Mouse (Mus musculus) heart, embryonic 15.5 days (tissue): ENCODE results near the gene Ctf2. TPM values are rescaled to one million over a fixed set of nuclear protein-coding genes. Genes with fewer than 3 reads are reported as not detected.

Experiments
- ATAC-seq: fragments of 200-750 bp; cut with Nextera tagmentation; replicated peaks from 2 replicates; pipeline ENCODE4 v1.8.0; 2017; ENCODE audit warnings: low read depth, moderate TSS enrichment; ENCODE audit not compliant: insufficient number of reproducible peaks, insufficient read depth, low FRiP score
- H3K27ac ChIP-seq: fragments of 300-500 bp; sonication (generic); 2 replicates; pipeline ENCODE4 v1.5.1; 2015; ENCODE audit warnings: mild to moderate bottlenecking, inconsistent platforms
- H3K27me3 ChIP-seq: fragments of 300-500 bp; sonication (generic); 2 replicates; pipeline ENCODE4 v1.6.1; 2015; ENCODE audit warnings: inconsistent platforms
- H3K36me3 ChIP-seq: fragments of 300-500 bp; sonication (generic); 2 replicates; pipeline ENCODE4 v1.6.1; 2015; ENCODE audit warnings: mild to moderate bottlenecking, inconsistent platforms
- H3K4me1 ChIP-seq: fragments of 300-500 bp; sonication (generic); replicated peaks from 2 replicates; pipeline ENCODE4 v1.6.1; 2015; ENCODE audit warnings: inconsistent platforms
- H3K4me2 ChIP-seq: fragments of 300-500 bp; sonication (generic); 2 replicates; pipeline ENCODE4 v1.6.1; 2015; ENCODE audit warnings: inconsistent platforms, mild to moderate bottlenecking, moderate library complexity
- H3K4me3 ChIP-seq: fragments of 300-500 bp; sonication (generic); 2 replicates; pipeline ENCODE4 v1.5.1; 2015; ENCODE audit warnings: mild to moderate bottlenecking, inconsistent platforms
- H3K9ac ChIP-seq: fragments of 300-500 bp; sonication (generic); 2 replicates; pipeline ENCODE4 v1.6.1; 2015; ENCODE audit warnings: mild to moderate bottlenecking, inconsistent platforms
- H3K9me3 ChIP-seq: fragments of 300-500 bp; sonication (generic); replicated peaks from 2 replicates; pipeline ENCODE4 v1.6.1; 2016; ENCODE audit warnings: inconsistent platforms
- WGBS: fragments of 180-500 bp; shearing (Covaris S2); methylation state at CpG from one replicate; pipeline ENCODE4 v1.1.7; 2015; ENCODE audit warnings: mixed read lengths; 5-methylcytosine and 5-hydroxymethylcytosine counted together
- polyA plus RNA-seq: library from polyadenylated mRNA; unstranded; fragments of >200 nt; fragmentation: Nextera tagmentation; extraction: Ambion mirVana; gene quantifications from 2 replicates; pipeline ENCODE4 v1.2.1, GENCODE M21; 2015

Ctf2 gene
- polyA plus RNA-seq, 1 experiment from 2014 or later = 0.20 TPM

DNA sequence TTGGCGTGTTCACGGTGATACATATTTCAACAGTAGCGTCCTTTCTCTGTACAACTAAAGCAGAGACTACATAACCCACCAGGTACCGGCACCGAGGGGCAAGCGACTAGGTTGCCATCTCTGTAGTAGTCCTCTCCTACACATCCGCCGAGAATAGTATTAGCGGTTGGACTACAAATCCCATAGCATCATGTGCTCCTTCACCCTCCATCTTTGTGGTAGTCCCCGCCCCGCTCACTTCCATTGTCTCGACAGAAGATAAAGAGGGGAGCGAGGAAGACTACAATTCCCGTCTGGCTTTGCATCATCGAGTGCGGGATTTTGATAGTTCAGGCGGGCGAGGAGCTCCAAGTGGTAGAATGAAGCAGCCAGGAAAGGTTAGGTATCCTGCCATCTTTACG, 13.3 kb upstream of the Ctf2 start:
- Histone ChIP-seq H3K4me1 (peaks cover 17% of the 10 kb centered on the region; the same call in 1 of the 2 replicates), H3K27ac (peak overlapping the region; percentile 90)
- WGBS = under 1% methylated on average over 19 of the region's 19 CpGs

DNA sequence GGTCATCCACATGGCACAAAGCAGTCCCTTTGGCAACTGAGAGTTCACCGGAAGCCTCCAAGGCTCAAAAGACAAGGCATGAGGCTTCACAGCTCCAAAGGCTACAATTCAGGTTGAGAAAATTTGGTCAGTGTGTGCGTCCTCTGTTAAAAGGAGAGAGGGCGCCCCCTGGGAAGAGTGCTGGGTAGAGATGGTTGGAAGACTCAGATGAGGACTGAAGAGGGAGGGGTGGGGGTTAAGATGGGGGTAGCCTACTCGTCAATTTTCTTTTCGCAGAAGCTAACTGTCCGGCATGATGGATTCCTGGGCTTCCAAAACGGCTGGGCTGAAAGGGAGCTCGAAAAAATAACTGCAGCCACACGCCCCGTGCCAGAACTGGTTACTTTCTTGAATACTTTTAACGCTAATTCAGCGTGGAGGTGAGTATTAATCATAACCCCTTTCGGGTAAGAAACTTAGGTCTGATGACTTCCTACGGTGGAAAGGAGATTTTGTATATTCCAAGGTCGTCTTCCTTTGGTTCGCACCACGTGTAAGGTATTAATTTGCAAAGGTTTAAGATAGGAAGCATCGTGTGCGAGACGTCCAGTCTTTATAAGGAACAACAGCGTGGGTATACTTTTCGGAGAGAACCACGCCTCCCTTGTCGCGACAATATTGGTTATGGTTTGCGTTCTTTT, 12.5 kb upstream of the Ctf2 start, which contains the start of gene Fbxl19:
Fbxl19 (plus strand) TSS at position 178 of the 680 bp plus-strand sequence.
- peak within 1 kb of the TSS; percentile 82 for H3K4me3 ChIP-seq
- H3K9me3 ChIP-seq = no peaks in the 10 kb centered on the region
- H3K4me1 ChIP-seq = peaks cover 17% of the 10 kb centered on the region; the same call in 1 of the 2 replicates
- H3K27ac ChIP-seq = peak within 1 kb of the TSS; percentile 90
- H3K9ac ChIP-seq = peak within 1 kb of the TSS; percentile 81
- H3K27me3 ChIP-seq = no peaks in the 10 kb centered on the region
- peaks cover 9% of the 10 kb centered on the region for H3K36me3 ChIP-seq
- WGBS = under 1% methylated on average over 26 of the region's 26 CpGs
- ATAC-seq = no peak
- peak within 1 kb of the TSS; percentile 99 for H3K4me2 ChIP-seq

More for the DNA sequence above, 13.3 kb upstream of the Ctf2 start:
- Histone ChIP-seq H3K36me3 (peaks cover 16% of the 10 kb centered on the region), H3K4me3 (peak overlapping the region; percentile 82), H3K9ac (peak overlapping the region; percentile 81), H3K4me2 (peak overlapping the region; percentile 99), H3K9me3 (no peaks in the 10 kb centered on the region), H3K27me3 (no peaks in the 10 kb centered on the region)
- peak; percentile 80 for ATAC-seq

DNA sequence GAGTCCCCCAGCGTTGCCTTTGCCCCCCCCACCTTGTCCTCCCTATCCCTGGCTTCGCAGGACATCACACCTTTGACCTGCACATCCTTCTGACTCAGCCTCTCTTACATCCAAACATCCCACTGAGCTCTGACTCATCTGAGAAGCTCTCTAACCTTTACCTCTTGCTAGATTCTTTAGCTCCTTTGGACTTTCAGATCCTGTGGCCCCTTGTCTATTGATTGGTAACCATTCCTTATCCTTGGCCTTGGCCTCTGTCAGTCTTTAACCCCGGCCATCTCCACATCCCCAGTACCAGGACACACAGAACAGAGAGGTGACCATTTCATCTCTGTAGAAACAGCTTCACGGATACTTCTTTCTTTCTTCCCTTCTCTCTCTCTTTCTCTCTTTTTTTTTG, 1.8 kb downstream of the Ctf2 start:
- Histone ChIP-seq H3K4me3 (no peak overlapping the region), H3K4me1 (no peaks in the 10 kb centered on the region), H3K27ac (no peak overlapping the region), H3K9me3 (no peaks in the 10 kb centered on the region), H3K27me3 (peaks cover 9% of the 10 kb centered on the region; the same call in 1 of the 2 replicates), H3K36me3 (no peaks in the 10 kb centered on the region), H3K9ac (no peak overlapping the region), H3K4me2 (no peak overlapping the region)
- 55% methylated on average over 4 of the region's 4 CpGs for WGBS
- no peak for ATAC-seq

DNA sequence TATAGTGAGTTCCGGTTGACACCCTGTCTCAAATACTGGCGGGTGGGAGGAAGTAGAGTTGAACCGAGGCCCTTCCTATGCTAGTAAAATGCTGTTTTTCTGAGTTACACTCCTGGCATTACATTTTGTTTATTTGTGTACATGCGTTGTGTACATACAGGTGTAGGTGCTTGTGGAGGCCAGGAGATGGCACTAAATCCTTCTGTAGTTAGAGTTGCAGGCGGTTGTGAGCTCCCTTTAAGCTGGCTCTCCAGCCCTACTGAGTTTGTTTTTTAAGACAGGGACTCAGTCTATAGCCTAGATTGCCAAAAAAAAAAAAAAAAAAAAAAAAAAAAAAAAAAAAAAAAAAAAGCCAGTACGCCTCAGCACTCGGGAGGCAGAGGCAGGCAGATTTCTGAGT, 4.1 kb downstream of the Ctf2 start:
- Histone ChIP-seq H3K27me3 (peaks cover 9% of the 10 kb centered on the region; the same call in 1 of the 2 replicates), H3K36me3 (no peaks in the 10 kb centered on the region), H3K4me2 (no peak overlapping the region), H3K4me1 (no peaks in the 10 kb centered on the region), H3K9me3 (no peaks in the 10 kb centered on the region), H3K27ac (no peak overlapping the region), H3K9ac (no peak overlapping the region), H3K4me3 (no peak overlapping the region)
- WGBS = 81% methylated on average over 7 of the region's 7 CpGs
- ATAC-seq = no peak

DNA sequence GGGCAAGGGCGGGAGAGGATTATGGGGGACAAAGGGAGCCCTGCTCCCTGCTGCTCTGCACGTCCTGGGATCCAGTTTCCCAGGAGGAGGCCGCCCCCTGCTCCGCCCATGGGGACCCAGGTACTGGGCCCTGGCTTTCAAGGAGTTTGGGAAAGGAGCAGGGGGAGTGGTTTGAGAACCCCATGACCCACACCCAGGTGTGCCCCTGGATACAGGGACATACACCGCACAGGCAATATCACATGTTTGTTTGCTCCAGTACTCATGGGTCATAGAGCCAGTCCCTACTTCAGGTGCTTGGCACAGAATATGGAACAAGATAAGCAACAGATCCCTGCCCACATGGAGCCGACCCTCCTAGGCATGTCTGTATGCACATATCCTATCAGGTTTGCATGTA, 6.0 kb downstream of the Ctf2 start:
- no peak overlapping the region for H3K4me2 ChIP-seq
- no peak overlapping the region; the same call in 1 of the 2 replicates for H3K9ac ChIP-seq
- H3K36me3 ChIP-seq = no peaks in the 10 kb centered on the region
- ATAC-seq = no peak
- peaks cover 9% of the 10 kb centered on the region; the same call in 1 of the 2 replicates for H3K27me3 ChIP-seq
- no peak overlapping the region for H3K27ac ChIP-seq
- H3K4me3 ChIP-seq = no peak overlapping the region
- no peaks in the 10 kb centered on the region for H3K9me3 ChIP-seq
- 60% methylated on average over 6 of the region's 6 CpGs for WGBS
- no peaks in the 10 kb centered on the region for H3K4me1 ChIP-seq

DNA sequence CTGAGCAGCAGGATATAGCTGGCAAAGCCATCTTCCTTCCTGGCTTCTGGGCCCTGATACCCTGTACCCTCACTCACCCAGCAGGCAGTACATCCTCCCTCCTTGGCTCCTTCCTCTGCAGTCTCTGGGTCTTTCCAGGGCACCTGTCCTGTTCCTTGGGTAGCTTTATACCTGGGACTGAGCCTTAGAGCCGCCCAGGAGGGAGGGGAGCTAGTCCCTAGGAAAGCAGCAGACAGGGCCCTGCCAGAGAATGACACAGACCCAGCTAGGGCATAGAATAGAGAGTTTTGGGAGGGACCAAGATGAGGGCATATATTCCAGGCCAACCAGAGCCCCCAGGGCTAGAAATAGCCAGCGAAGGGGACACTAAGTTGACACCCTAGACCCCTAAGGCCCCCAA, 6.5 kb downstream of the Ctf2 start:
- peaks cover 9% of the 10 kb centered on the region; the same call in 1 of the 2 replicates for H3K27me3 ChIP-seq
- no peaks in the 10 kb centered on the region for H3K4me1 ChIP-seq
- H3K9me3 ChIP-seq = no peaks in the 10 kb centered on the region
- H3K36me3 ChIP-seq = no peaks in the 10 kb centered on the region
- no peak for ATAC-seq
- H3K9ac ChIP-seq = no peak overlapping the region; the same call in 1 of the 2 replicates
- WGBS = 38% methylated on average over 2 of the region's 2 CpGs
- H3K4me2 ChIP-seq = no peak overlapping the region
- H3K4me3 ChIP-seq = no peak overlapping the region
- no peak overlapping the region for H3K27ac ChIP-seq

DNA sequence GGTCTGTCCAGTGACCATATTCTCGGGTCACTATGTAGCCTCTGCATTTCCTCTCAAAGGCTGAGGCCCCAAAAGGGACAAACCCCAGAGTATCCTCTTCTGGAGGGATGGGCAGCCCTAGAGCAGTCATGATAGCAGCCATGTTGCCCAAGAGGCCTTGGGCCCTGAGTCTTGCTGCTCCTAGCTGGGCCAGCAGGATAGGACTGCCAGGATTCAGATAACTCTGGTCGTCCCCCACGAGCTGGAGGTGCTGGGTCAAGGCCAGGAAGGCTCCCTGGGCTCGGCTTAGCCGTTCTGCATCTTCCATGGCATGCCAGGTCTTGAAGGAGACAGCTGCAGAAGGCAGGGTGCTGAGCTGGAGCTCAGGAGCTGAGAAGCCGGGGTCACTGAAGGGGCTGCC, 12.7 kb downstream of the Ctf2 start:
- Histone ChIP-seq H3K27ac (no peak overlapping the region), H3K4me3 (no peak overlapping the region), H3K9me3 (no peaks in the 10 kb centered on the region), H3K27me3 (peaks cover 8% of the 10 kb centered on the region; the same call in 1 of the 2 replicates), H3K4me1 (peaks cover 8% of the 10 kb centered on the region), H3K36me3 (no peaks in the 10 kb centered on the region), H3K9ac (no peak overlapping the region), H3K4me2 (no peak overlapping the region)
- no peak for ATAC-seq
- 79% methylated on average over 6 of the region's 6 CpGs for WGBS

DNA sequence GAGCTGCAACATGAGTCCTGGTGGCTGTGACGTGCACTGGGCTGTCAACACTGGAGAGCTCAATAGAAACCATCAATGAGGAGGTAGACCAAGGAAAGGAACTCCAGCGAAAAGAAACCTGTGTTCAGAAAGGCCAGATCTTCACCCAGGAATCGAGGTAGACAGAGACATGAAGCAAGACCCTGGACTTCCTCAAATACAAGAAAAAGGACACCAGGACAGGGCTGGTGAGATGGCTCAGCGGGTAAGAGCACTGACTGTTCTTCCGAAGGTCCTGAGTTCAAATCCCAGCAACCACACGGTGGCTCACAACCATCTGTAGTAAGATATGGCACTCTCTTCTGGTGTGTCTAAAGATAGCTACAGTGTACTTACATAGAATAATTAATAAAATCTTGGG, 13.6 kb downstream of the Ctf2 start:
- Histone ChIP-seq H3K9ac (no peak overlapping the region), H3K9me3 (no peaks in the 10 kb centered on the region), H3K4me1 (peaks cover 8% of the 10 kb centered on the region), H3K4me3 (no peak overlapping the region), H3K27me3 (peaks cover 8% of the 10 kb centered on the region; the same call in 1 of the 2 replicates), H3K27ac (no peak overlapping the region), H3K36me3 (no peaks in the 10 kb centered on the region), H3K4me2 (no peak overlapping the region)
- ATAC-seq = no peak
- 81% methylated on average over 6 of the region's 6 CpGs for WGBS

DNA sequence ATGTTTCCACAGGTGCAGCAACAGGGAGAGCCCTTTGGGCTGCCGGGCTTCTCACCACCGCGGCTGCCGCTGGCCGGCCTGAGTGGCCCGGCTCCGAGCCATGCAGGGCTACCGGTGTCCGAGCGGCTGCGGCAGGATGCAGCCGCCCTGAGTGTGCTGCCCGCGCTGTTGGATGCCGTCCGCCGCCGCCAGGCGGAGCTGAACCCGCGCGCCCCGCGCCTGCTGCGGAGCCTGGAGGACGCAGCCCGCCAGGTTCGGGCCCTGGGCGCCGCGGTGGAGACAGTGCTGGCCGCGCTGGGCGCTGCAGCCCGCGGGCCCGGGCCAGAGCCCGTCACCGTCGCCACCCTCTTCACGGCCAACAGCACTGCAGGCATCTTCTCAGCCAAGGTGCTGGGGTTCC, 15.0 kb downstream of the Ctf2 start:
- ATAC-seq = 0 out of 2 replicates have a peak, but pooled peaks have one; percentile 34
- Histone ChIP-seq H3K4me3 (peak overlapping the region; percentile 40), H3K36me3 (no peaks in the 10 kb centered on the region), H3K4me2 (peak overlapping the region; percentile 75), H3K4me1 (peaks cover 19% of the 10 kb centered on the region), H3K27ac (no peak overlapping the region), H3K9me3 (no peaks in the 10 kb centered on the region), H3K27me3 (peaks cover 8% of the 10 kb centered on the region; the same call in 1 of the 2 replicates), H3K9ac (peak overlapping the region; percentile 48)
- 2% methylated on average over 41 of the region's 41 CpGs for WGBS

DNA sequence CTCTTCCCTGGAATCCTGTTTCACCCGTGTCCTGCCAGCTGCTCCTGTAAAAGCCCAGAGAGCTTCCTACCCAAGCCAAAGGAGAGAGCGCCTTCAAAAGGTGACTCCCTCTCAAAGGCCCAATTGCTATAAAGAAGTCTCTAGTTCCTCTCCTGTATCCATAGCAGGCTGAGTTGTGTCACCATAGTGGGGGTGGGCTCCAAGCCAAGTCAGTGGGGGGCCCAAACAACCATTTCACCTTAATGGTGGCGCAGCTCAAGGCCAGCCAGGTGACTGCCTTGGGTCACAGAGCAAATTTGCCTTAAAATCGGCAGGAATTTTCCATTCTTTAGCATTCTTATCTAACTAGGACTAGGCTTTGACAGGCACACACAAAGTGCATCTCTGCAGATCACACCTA, 17.1 kb downstream of the Ctf2 start:
- no peak overlapping the region for H3K9ac ChIP-seq
- WGBS = 83% methylated on average over 4 of the region's 4 CpGs
- no peak for ATAC-seq
- H3K4me1 ChIP-seq = peaks cover 21% of the 10 kb centered on the region
- no peak overlapping the region for H3K4me3 ChIP-seq
- H3K4me2 ChIP-seq = no peak overlapping the region
- H3K36me3 ChIP-seq = no peaks in the 10 kb centered on the region
- no peaks in the 10 kb centered on the region for H3K9me3 ChIP-seq
- peaks cover 8% of the 10 kb centered on the region; the same call in 1 of the 2 replicates for H3K27me3 ChIP-seq
- no peak overlapping the region for H3K27ac ChIP-seq

DNA sequence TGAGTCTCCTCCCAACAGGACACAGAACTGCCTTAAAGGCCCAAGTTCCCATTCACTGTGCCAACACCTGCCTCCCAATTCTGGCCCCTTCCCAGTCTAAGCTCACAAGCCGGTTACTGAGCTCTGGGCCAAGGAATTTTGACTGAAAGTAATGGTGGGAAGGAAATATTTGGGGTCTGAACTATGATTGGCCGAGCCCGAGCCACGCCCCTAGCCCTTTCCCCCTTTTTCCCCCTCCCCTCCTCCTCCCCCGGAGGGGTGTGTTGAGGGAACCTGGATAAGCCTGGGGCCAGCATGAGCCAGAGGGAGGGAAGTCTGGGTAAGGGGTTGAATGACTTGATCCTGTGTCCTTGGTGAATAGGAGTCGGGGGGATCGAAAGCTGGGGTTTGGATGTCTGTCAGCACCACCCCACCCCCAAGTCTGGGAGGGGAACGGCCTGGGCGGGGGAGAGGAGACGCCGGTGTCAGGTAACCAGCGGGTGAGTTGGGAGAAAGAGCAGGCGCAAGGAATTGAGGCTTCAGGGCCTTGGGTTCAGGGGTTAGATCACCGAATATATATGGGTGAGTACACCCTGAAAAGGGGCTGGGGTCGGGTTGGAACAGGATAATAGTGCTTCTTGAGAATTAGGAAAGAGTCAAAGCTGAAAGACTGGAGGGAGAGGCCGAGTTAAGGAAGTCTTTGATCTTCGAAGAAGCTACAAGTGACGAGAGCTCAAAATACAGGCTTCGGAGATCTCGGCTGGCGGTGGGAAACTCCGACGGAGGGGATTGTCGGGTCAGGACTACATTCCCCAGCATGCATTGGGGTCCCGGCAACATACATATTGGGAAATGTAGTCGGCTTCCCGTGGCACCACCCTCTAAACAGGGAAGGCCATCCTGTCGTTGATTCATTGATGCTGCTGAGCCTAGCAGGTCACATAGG, 19.2 kb downstream of the Ctf2 start, which contains the start of gene Ctf1:
Ctf1 (plus strand) TSS at position 276 of the 925 bp plus-strand sequence.
- peak within 1 kb of the TSS; percentile 73 for H3K4me2 ChIP-seq
- peaks cover 8% of the 10 kb centered on the region; the same call in 1 of the 2 replicates for H3K27me3 ChIP-seq
- no peaks in the 10 kb centered on the region for H3K36me3 ChIP-seq
- ATAC-seq = peak; percentile 41
- H3K27ac ChIP-seq = peak within 1 kb of the TSS; percentile 89
- H3K9ac ChIP-seq = peak within 1 kb of the TSS; percentile 50
- 5% methylated on average over 28 of the region's 28 CpGs for WGBS
- peak within 1 kb of the TSS; percentile 47 for H3K4me3 ChIP-seq
- peaks cover 30% of the 10 kb centered on the region for H3K4me1 ChIP-seq
- no peaks in the 10 kb centered on the region for H3K9me3 ChIP-seq
